Mouse (Mus musculus): ENCODE measurements at regions not wholly inside any gene's neighbourhood (a gene's known extent, or its start where the extent isn't known, plus 50 kb on each side); places are given as distances from the start of the nearest gene placed in this dataset.

DNA sequence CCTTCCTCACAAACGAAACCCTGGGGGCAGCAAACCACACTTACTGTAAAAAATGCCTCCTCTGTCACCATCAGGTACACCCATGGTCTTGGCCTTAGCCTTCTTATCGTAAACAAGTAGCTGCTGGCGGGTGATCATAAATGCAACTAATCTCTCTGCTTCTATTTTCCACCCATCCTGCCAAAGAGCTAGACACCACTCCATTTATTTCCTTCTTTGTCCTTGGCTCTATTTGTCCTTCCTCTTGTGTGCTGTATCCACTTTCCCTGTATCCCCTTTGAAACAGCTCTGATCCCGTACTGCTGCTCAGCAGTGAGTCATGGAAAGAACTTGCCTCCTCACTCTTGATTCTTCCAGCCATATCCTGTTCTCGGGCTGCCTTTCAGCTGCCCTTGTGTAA lies 108.3 kb upstream of the Kcnq5 start:
- TF ChIP-seq CTCF (conservative IDR thresholded peaks at IDR 0.05; ENCODE audit: low read length): no peak
- TF ChIP-seq POU5F1 (IDR thresholded peaks at IDR 0.05; ENCODE audit: borderline replicate concordance, low read length): no peak
